Mouse (Mus musculus) embryonic facial prominence, embryonic 15.5 days (tissue): Measurements from ENCODE around the gene C1ql2. TPM values are rescaled to one million over a fixed set of nuclear protein-coding genes. Genes with fewer than 3 reads are reported as not detected.

Experiments
- ATAC-seq: fragments of 200-750 bp; cut with Nextera tagmentation; 2 replicates; pipeline ENCODE4 v1.8.0; 2017; ENCODE audit warnings: low read depth, moderate TSS enrichment; ENCODE audit not compliant: insufficient number of reproducible peaks, low FRiP score, low TSS enrichment
- H3K27ac ChIP-seq: fragments of 300-500 bp; sonication (generic); replicated peaks from 2 replicates; pipeline ENCODE4 v1.5.1; 2015; ENCODE audit warnings: mild to moderate bottlenecking, inconsistent platforms
- H3K27me3 ChIP-seq: fragments of 300-500 bp; sonication (generic); 2 replicates; pipeline ENCODE4 v1.6.1; 2015; ENCODE audit warnings: inconsistent platforms
- H3K36me3 ChIP-seq: fragments of 300-500 bp; sonication (generic); 2 replicates; pipeline ENCODE4 v1.6.1; 2015; ENCODE audit warnings: mild to moderate bottlenecking, inconsistent platforms
- H3K4me1 ChIP-seq: fragments of 300-500 bp; sonication (generic); 2 replicates; pipeline ENCODE4 v1.6.1; 2015; ENCODE audit warnings: inconsistent platforms
- H3K4me2 ChIP-seq: fragments of 300-500 bp; sonication (generic); replicated peaks from 2 replicates; pipeline ENCODE4 v1.6.1; 2015; ENCODE audit warnings: mild to moderate bottlenecking, inconsistent platforms
- H3K4me3 ChIP-seq: fragments of 300-500 bp; sonication (generic); replicated peaks from 2 replicates; pipeline ENCODE4 v1.5.1; 2015; ENCODE audit warnings: mild to moderate bottlenecking, inconsistent platforms
- H3K9ac ChIP-seq: fragments of 300-500 bp; sonication (generic); 2 replicates; pipeline ENCODE4 v1.6.1; 2015; ENCODE audit warnings: inconsistent platforms
- H3K9me3 ChIP-seq: fragments of 300-500 bp; sonication (generic); replicated peaks from 2 replicates; pipeline ENCODE4 v1.6.1; 2016; ENCODE audit warnings: inconsistent platforms
- WGBS: fragments of 180-500 bp; shearing (Covaris S2); methylation state at CpG from one replicate; pipeline ENCODE4 v1.1.7; 2015; 5-methylcytosine and 5-hydroxymethylcytosine counted together
- polyA plus RNA-seq: library from polyadenylated mRNA; unstranded; fragments of >200 nt; fragmentation: Nextera tagmentation; extraction: Ambion mirVana; gene quantifications from 2 replicates; pipeline ENCODE4 v1.2.1, GENCODE M21; 2015

C1ql2 gene
- polyA plus RNA-seq, 1 experiment from 2014 or later: not detected

- no peak for ATAC-seq
- no peaks in the 10 kb centered on the region for H3K9me3 ChIP-seq
- H3K4me3 ChIP-seq: peak overlapping the region; percentile 33
- H3K4me2 ChIP-seq: peak overlapping the region; percentile 53
- H3K4me1 ChIP-seq: peaks cover 25% of the 10 kb centered on the region
- under 1% methylated on average over 41 of the region's 41 CpGs for WGBS
- no peak overlapping the region for H3K9ac ChIP-seq
- no peaks in the 10 kb centered on the region for H3K36me3 ChIP-seq
- H3K27ac ChIP-seq: no peak overlapping the region
- peaks cover 87% of the 10 kb centered on the region for H3K27me3 ChIP-seq
Measured at GRCm38 (mm10) chr1:120341172-120341675, 842 bp downstream of the C1ql2 start.

GRCm38 (mm10) chr1:120341811-120342370, 1.5 kb downstream of the C1ql2 start:
- Histone ChIP-seq H3K36me3 (no peaks in the 10 kb centered on the region), H3K4me1 (peaks cover 25% of the 10 kb centered on the region), H3K9me3 (no peaks in the 10 kb centered on the region), H3K9ac (no peak overlapping the region), H3K27ac (no peak overlapping the region), H3K4me3 (peak overlapping the region; percentile 18), H3K4me2 (peak overlapping the region; percentile 53), H3K27me3 (peaks cover 87% of the 10 kb centered on the region)
- ATAC-seq: no peak
- 2% methylated on average over 17 of the region's 17 CpGs for WGBS

- no peaks in the 10 kb centered on the region for H3K36me3 ChIP-seq
- 0% methylated on average over 34 of the region's 34 CpGs for WGBS
- no peaks in the 10 kb centered on the region for H3K9me3 ChIP-seq
- H3K27ac ChIP-seq: no peak overlapping the region
- H3K4me3 ChIP-seq: peak overlapping the region; percentile 18
- peaks cover 25% of the 10 kb centered on the region for H3K4me1 ChIP-seq
- peak overlapping the region; percentile 36 for H3K4me2 ChIP-seq
- peaks cover 84% of the 10 kb centered on the region for H3K27me3 ChIP-seq
- no peak overlapping the region for H3K9ac ChIP-seq
- ATAC-seq: no peak
Measured at GRCm38 (mm10) chr1:120342371-120342821, 2.0 kb downstream of the C1ql2 start.

- Histone ChIP-seq H3K27me3 (peaks cover 58% of the 10 kb centered on the region), H3K27ac (no peak overlapping the region), H3K4me2 (no peak overlapping the region), H3K36me3 (no peaks in the 10 kb centered on the region), H3K9ac (no peak overlapping the region), H3K9me3 (no peaks in the 10 kb centered on the region), H3K4me3 (no peak overlapping the region), H3K4me1 (peaks cover 25% of the 10 kb centered on the region)
- ATAC-seq: no peak
- 12% methylated on average over 7 of the region's 7 CpGs for WGBS
Measured at GRCm38 (mm10) chr1:120345001-120345400, 4.6 kb downstream of the C1ql2 start.

- Histone ChIP-seq H3K4me3 (no peak overlapping the region), H3K36me3 (no peaks in the 10 kb centered on the region), H3K9ac (no peak overlapping the region), H3K27me3 (no peaks in the 10 kb centered on the region; the same call in 1 of the 2 replicates), H3K27ac (no peak overlapping the region), H3K4me1 (peaks cover 3% of the 10 kb centered on the region), H3K4me2 (no peak overlapping the region), H3K9me3 (no peaks in the 10 kb centered on the region)
- no peak for ATAC-seq
- 13% methylated on average over 2 of the region's 2 CpGs for WGBS
Measured at GRCm38 (mm10) chr1:120354387-120354786, 14.0 kb downstream of the C1ql2 start.

GRCm38 (mm10) chr1:120357371-120358274, 17.2 kb downstream of the C1ql2 start:
- Histone ChIP-seq H3K4me2 (no peak overlapping the region; the same call in 1 of the 2 replicates), H3K4me1 (peaks cover 3% of the 10 kb centered on the region), H3K4me3 (no peak overlapping the region), H3K36me3 (no peaks in the 10 kb centered on the region), H3K27me3 (no peaks in the 10 kb centered on the region; the same call in 1 of the 2 replicates), H3K9me3 (no peaks in the 10 kb centered on the region), H3K9ac (no peak overlapping the region), H3K27ac (no peak overlapping the region)
- WGBS: 10% methylated on average over 16 of the region's 16 CpGs
- ATAC-seq: peak; percentile 58; the same call in 1 of the 2 replicates

- no peak overlapping the region for H3K4me3 ChIP-seq
- H3K9me3 ChIP-seq: no peaks in the 10 kb centered on the region
- H3K4me2 ChIP-seq: no peak overlapping the region
- no peaks in the 10 kb centered on the region for H3K36me3 ChIP-seq
- H3K9ac ChIP-seq: no peak overlapping the region
- H3K27me3 ChIP-seq: no peaks in the 10 kb centered on the region
- 64% methylated on average over 1 of the region's 1 CpGs for WGBS
- ATAC-seq: no peak
- no peaks in the 10 kb centered on the region for H3K4me1 ChIP-seq
- no peak overlapping the region for H3K27ac ChIP-seq
Measured at GRCm38 (mm10) chr1:120363638-120364037, 23.3 kb downstream of the C1ql2 start.

- ATAC-seq: no peak
- Histone ChIP-seq H3K4me1 (no peaks in the 10 kb centered on the region), H3K4me3 (no peak overlapping the region), H3K9ac (no peak overlapping the region), H3K27me3 (no peaks in the 10 kb centered on the region), H3K9me3 (no peaks in the 10 kb centered on the region), H3K27ac (no peak overlapping the region), H3K4me2 (no peak overlapping the region), H3K36me3 (no peaks in the 10 kb centered on the region)
- WGBS: 67% methylated on average over 3 of the region's 3 CpGs
Measured at GRCm38 (mm10) chr1:120368138-120368537, 27.8 kb downstream of the C1ql2 start.

GRCm38 (mm10) chr1:120374131-120374530, 33.7 kb downstream of the C1ql2 start:
- Histone ChIP-seq H3K27me3 (no peaks in the 10 kb centered on the region), H3K4me1 (no peaks in the 10 kb centered on the region), H3K27ac (no peak overlapping the region), H3K9me3 (no peaks in the 10 kb centered on the region), H3K9ac (no peak overlapping the region), H3K36me3 (no peaks in the 10 kb centered on the region), H3K4me3 (no peak overlapping the region), H3K4me2 (no peak overlapping the region)
- ATAC-seq: no peak
- WGBS: 79% methylated on average over 7 of the region's 7 CpGs

GRCm38 (mm10) chr1:120374832-120375231, 34.5 kb downstream of the C1ql2 start:
- ATAC-seq: no peak
- H3K9me3 ChIP-seq: no peaks in the 10 kb centered on the region
- H3K27ac ChIP-seq: no peak overlapping the region
- H3K4me3 ChIP-seq: no peak overlapping the region
- H3K27me3 ChIP-seq: no peaks in the 10 kb centered on the region
- H3K36me3 ChIP-seq: no peaks in the 10 kb centered on the region
- no peaks in the 10 kb centered on the region for H3K4me1 ChIP-seq
- WGBS: 44% methylated on average over 2 of the region's 2 CpGs
- no peak overlapping the region for H3K4me2 ChIP-seq
- H3K9ac ChIP-seq: no peak overlapping the region

- Histone ChIP-seq H3K4me2 (no peak overlapping the region), H3K9me3 (no peaks in the 10 kb centered on the region), H3K4me3 (no peak overlapping the region), H3K9ac (no peak overlapping the region), H3K27ac (no peak overlapping the region), H3K36me3 (no peaks in the 10 kb centered on the region), H3K27me3 (no peaks in the 10 kb centered on the region), H3K4me1 (no peaks in the 10 kb centered on the region)
- WGBS: 80% methylated on average over 18 of the region's 18 CpGs
- no peak for ATAC-seq
Measured at GRCm38 (mm10) chr1:120385029-120385571, 44.7 kb downstream of the C1ql2 start.
